Mouse (Mus musculus): ENCODE results near the gene Igfbp1. TPM values are rescaled to one million over a fixed set of nuclear protein-coding genes. Genes with fewer than 3 reads are reported as not detected.

Igfbp1 gene
- polyA plus RNA-seq, 1 experiment from 2014 or later = 0.15 TPM

- Histone ChIP-seq H3K36me3 (no peaks in the 10 kb centered on the region), H3K27ac (replicated peaks) (no peak overlapping the region), H3K9me3 (no peaks in the 10 kb centered on the region), H3K27me3 (no peaks in the 10 kb centered on the region), H3K4me3 (no peak overlapping the region), H3K4me2 (replicated peaks) (no peak overlapping the region), H3K9ac (replicated peaks) (no peak overlapping the region), H3K4me1 (no peaks in the 10 kb centered on the region)
- 83% methylated on average over 6 of the region's 6 CpGs for WGBS
- no peak for ATAC-seq (ENCODE audit: low FRiP score, low read depth)
These were observed 40.1 kb downstream of the Igfbp1 start for GRCm38 (mm10) chr11:7237712-7238111.

GRCm38 (mm10) chr11:7238546-7238945 lies 41.0 kb downstream of the Igfbp1 start:
- H3K4me1 ChIP-seq = no peaks in the 10 kb centered on the region
- ATAC-seq (ENCODE audit: low FRiP score, low read depth) = no peak
- no peaks in the 10 kb centered on the region for H3K36me3 ChIP-seq
- H3K9ac ChIP-seq (replicated peaks) = no peak overlapping the region
- no peak overlapping the region for H3K27ac ChIP-seq (replicated peaks)
- WGBS = 94% methylated on average over 6 of the region's 6 CpGs
- no peak overlapping the region for H3K4me3 ChIP-seq
- no peaks in the 10 kb centered on the region for H3K9me3 ChIP-seq
- H3K27me3 ChIP-seq = no peaks in the 10 kb centered on the region
- no peak overlapping the region for H3K4me2 ChIP-seq (replicated peaks)

GRCm38 (mm10) chr11:7239041-7239740 lies 41.6 kb downstream of the Igfbp1 start:
- WGBS = 62% methylated on average over 4 of the region's 4 CpGs
- no peak overlapping the region for H3K4me2 ChIP-seq (replicated peaks)
- H3K27ac ChIP-seq (replicated peaks) = no peak overlapping the region
- no peaks in the 10 kb centered on the region for H3K27me3 ChIP-seq
- H3K36me3 ChIP-seq = no peaks in the 10 kb centered on the region
- H3K4me3 ChIP-seq = no peak overlapping the region
- no peak for ATAC-seq (ENCODE audit: low FRiP score, low read depth)
- no peaks in the 10 kb centered on the region for H3K9me3 ChIP-seq
- H3K9ac ChIP-seq (replicated peaks) = no peak overlapping the region
- H3K4me1 ChIP-seq = no peaks in the 10 kb centered on the region

GRCm38 (mm10) chr11:7244782-7245181 lies 47.2 kb downstream of the Igfbp1 start:
- H3K27ac ChIP-seq (replicated peaks) = no peak overlapping the region
- H3K36me3 ChIP-seq = no peaks in the 10 kb centered on the region
- H3K9ac ChIP-seq (replicated peaks) = no peak overlapping the region
- WGBS = 83% methylated on average over 1 of the region's 1 CpGs
- no peaks in the 10 kb centered on the region for H3K9me3 ChIP-seq
- ATAC-seq (ENCODE audit: low FRiP score, low read depth) = no peak
- H3K27me3 ChIP-seq = no peaks in the 10 kb centered on the region
- H3K4me3 ChIP-seq = no peak overlapping the region
- H3K4me2 ChIP-seq (replicated peaks) = no peak overlapping the region
- no peaks in the 10 kb centered on the region for H3K4me1 ChIP-seq

GRCm38 (mm10) chr11:7250415-7250814 lies 52.8 kb downstream of the Igfbp1 start:
- no peaks in the 10 kb centered on the region for H3K4me1 ChIP-seq
- no peak overlapping the region for H3K4me3 ChIP-seq
- no peak overlapping the region for H3K27ac ChIP-seq (replicated peaks)
- H3K9me3 ChIP-seq = no peaks in the 10 kb centered on the region
- no peak overlapping the region for H3K9ac ChIP-seq (replicated peaks)
- 85% methylated on average over 2 of the region's 2 CpGs for whole genome bisulfite sequencing
- H3K4me2 ChIP-seq (replicated peaks) = no peak overlapping the region
- ATAC-seq (ENCODE audit: low FRiP score, low read depth) = no peak
- H3K27me3 ChIP-seq = no peaks in the 10 kb centered on the region
- H3K36me3 ChIP-seq = no peaks in the 10 kb centered on the region

- Histone ChIP-seq H3K4me2 (replicated peaks) (no peak overlapping the region), H3K36me3 (no peaks in the 10 kb centered on the region), H3K27ac (replicated peaks) (no peak overlapping the region), H3K4me1 (no peaks in the 10 kb centered on the region), H3K9me3 (no peaks in the 10 kb centered on the region), H3K9ac (replicated peaks) (no peak overlapping the region), H3K27me3 (no peaks in the 10 kb centered on the region), H3K4me3 (no peak overlapping the region)
- 93% methylated on average over 5 of the region's 5 CpGs for WGBS
- no peak for ATAC-seq (ENCODE audit: low FRiP score, low read depth)
These were observed 53.3 kb downstream of the Igfbp1 start for GRCm38 (mm10) chr11:7250870-7251269.

Other genes starting within 250 kb of the Igfbp1 start
- gene Adcy1, start 134.3 kb upstream of the Igfbp1 start, polyA plus RNA-seq (2016; fragmentation: Nextera tagmentation; extraction: Ambion mirVana) = 2.0 and 2.5 TPM in 2 replicates
- gene Gm11985, start 9.2 kb upstream of the Igfbp1 start, polyA plus RNA-seq (2016; fragmentation: Nextera tagmentation; extraction: Ambion mirVana) = not detected in 2 replicates
- 7.6 and 8.3 TPM in 2 replicates for gene Igfbp3, start 16.1 kb downstream of the Igfbp1 start, polyA plus RNA-seq (2016; fragmentation: Nextera tagmentation; extraction: Ambion mirVana)